Mouse (Mus musculus) lung, adult 2 months (tissue): ENCODE measurements around the gene Snx11.

Experiments used
- CTCF ChIP-seq: fragments of 200-500 bp; IDR thresholded peaks from 2 replicates; pipeline ENCODE4 v1.5.1; 2011; ENCODE audit warnings: mild to moderate bottlenecking, low read length, control low read depth; ENCODE audit not compliant: insufficient read depth
- POLR2A ChIP-seq: fragments of 200-500 bp; IDR thresholded peaks from 2 replicates; pipeline ENCODE4 v1.6.1; 2011; ENCODE audit warnings: low read depth, mild to moderate bottlenecking, control low read depth, low read length, borderline replicate concordance; ENCODE audit errors: extremely low read depth

GRCm38 (mm10) chr11:96826481-96826880 is 49.1 kb upstream of the Snx11 start:
- no peak for TF ChIP-seq POLR2A
- TF ChIP-seq CTCF: no peak
